Mouse (Mus musculus): ENCODE data around the gene Vmn1r117.
"Not testable (repeated sequence)": the region's sequence is repeated elsewhere in the genome, so short reads cannot be mapped to it uniquely, and the experiment has no call there.

The Vmn1r117 gene

GRCm38 (mm10) chr7:20884021-20884420 is at the start of gene Vmn1r117:
Gene Vmn1r117 (minus strand): TSS chr7:20884121.
- DNase-seq: not testable (repeated sequence)

- not testable (repeated sequence) for DNase-seq
Observed at GRCm38 (mm10) chr7:20912247-20912646, 28.3 kb upstream of the Vmn1r117 start, which contains the start of gene Vmn1r118. Gene Vmn1r118 (minus strand): TSS chr7:20912347.

- DNase-seq: not testable (repeated sequence)
Observed at GRCm38 (mm10) chr7:20871956-20872355, 12.0 kb downstream of the Vmn1r117 start, which contains the start of gene Vmn1r116. Gene Vmn1r116 (plus strand): TSS chr7:20872256.

GRCm38 (mm10) chr7:20844885-20845284 is 39.0 kb downstream of the Vmn1r117 start, which contains the start of gene Vmn1r115:
Gene Vmn1r115 (minus strand): TSS chr7:20844985.
- DNase-seq: not testable (repeated sequence)
